8 mouse cellular contexts compared by ENCODE assay signal in genomic region chr6:90809960-90810362, GRCm38 (mm10).
A peak's percentile ranks its signal among the peaks of the same experiment; 100 is the strongest.
DNase-seq lines count a peak whose midpoint lies in the region; ATAC-seq and TF ChIP-seq lines count a peak whose summit lies in the region.

No protein-coding gene starts in this region.

- peaks cover 32% of the 10 kb centered on the region for H3K27me3 ChIP-seq in CH12.LX (replicated peaks)
- no peaks in the 10 kb centered on the region for H3K27me3 ChIP-seq in cerebellum, adult 2 months (ENCODE audit: control insufficient read depth, insufficient read depth, low read length)

- WGBS in cerebellum, adult 2 months: 3% methylated on average over 22 of the region's 22 CpGs

- peak overlapping the region in 1 of 3 experiments; percentile 22 for H3K4me3 ChIP-seq in CH12.LX (replicated peaks in 1 of 3; ENCODE audit: low read depth in 2 of 3, low read length in 2 of 3, poor library complexity in 1 of 3)
- peak overlapping the region; percentile 71 for H3K4me3 ChIP-seq in cerebellum, adult 2 months (replicated peaks; ENCODE audit: insufficient read depth, low read depth, low read length)

- peak; percentile 53 for TF ChIP-seq RAD21 in CH12.LX (IDR thresholded peaks at IDR 0.05; ENCODE audit: low read depth, low read length)

- peak; percentile 83 for DNase-seq in CH12.LX (ENCODE audit: extremely low read depth)
- peak; percentile 95 to 98 for DNase-seq in cerebellum, adult 2 months
- peak; percentile 79 for DNase-seq in heart, postnatal 4 days
- peak; percentile 94 to 97 for DNase-seq in layer of hippocampus, adult 18-20 months (ENCODE audit: low spot score in 2 of 2)
- DNase-seq in lung, adult 18-20 months: peak; percentile 48 to 55
- DNase-seq in testis, postnatal 10 days (ENCODE audit: low spot score): peak; percentile 85

- TF ChIP-seq POLR2A in CH12.LX (IDR thresholded peaks at IDR 0.05; ENCODE audit: low read depth, low read length): no peak
- peak; percentile 61; the same call in 1 of the 2 replicates for TF ChIP-seq POLR2A in cerebellum, adult 2 months (IDR thresholded peaks at IDR 0.05; ENCODE audit: borderline replicate concordance, insufficient read depth, low read length)

- no peaks in the 10 kb centered on the region for H3K79me2 ChIP-seq in CH12.LX (replicated peaks; ENCODE audit: control insufficient read depth, extremely low read depth, insufficient read depth, poor library complexity, severe bottlenecking)

- H3K4me2 ChIP-seq in CH12.LX (ENCODE audit: insufficient read depth, low read depth, poor library complexity, severe bottlenecking): peak overlapping the region; percentile 22; the same call in 1 of the 2 replicates

- no peak for TF ChIP-seq EP300 in CH12.LX (IDR thresholded peaks at IDR 0.05; ENCODE audit: low read length)

- dilution Hi-C loops in CH12.LX (cut with MboI; ENCODE audit: extremely low pct_ligation_motif_present, extremely low pct_unique_long_range_greater_than_20kb, low sequenced_read_pairs): no loop called here

- ATAC-seq in frontal cortex, adult (ENCODE audit: low TSS enrichment): peak; percentile 75
- peak; percentile 74 for ATAC-seq in neutrophil, adult 5-6 weeks (ENCODE audit: extremely low read depth, insufficient number of reproducible peaks, low FRiP score, poor library complexity, severe bottlenecking)

- H3K36me3 ChIP-seq in CH12.LX (replicated peaks in 1 of 2; ENCODE audit: control insufficient read depth in 1 of 2, insufficient read depth in 1 of 2, low read length in 1 of 2): no peaks in the 10 kb centered on the region

- H3K4me1 ChIP-seq in CH12.LX (ENCODE audit: control insufficient read depth in 1 of 2, insufficient read depth in 2 of 2): peaks cover 4 to 42% of the 10 kb centered on the region in 2 experiments; a peak in 3 of 4 replicates
- peaks cover 47% of the 10 kb centered on the region for H3K4me1 ChIP-seq in cerebellum, adult 2 months (ENCODE audit: control insufficient read depth, insufficient read depth, low read length)

- H3K9me3 ChIP-seq in CH12.LX (replicated peaks; ENCODE audit: low read length): no peaks in the 10 kb centered on the region

- H3K27ac ChIP-seq in CH12.LX (ENCODE audit: insufficient read depth, low read depth): no peak overlapping the region
- peak overlapping the region; percentile 95 for H3K27ac ChIP-seq in cerebellum, adult 2 months (ENCODE audit: insufficient read depth, low read length)

- no peak overlapping the region for H3K9ac ChIP-seq in CH12.LX (ENCODE audit: insufficient read depth, low read depth)

- in situ Hi-C loops in CH12.LX (cut with MboI; ENCODE audit: low pct_ligation_motif_present, low pct_unique_long_range_greater_than_20kb, low sequenced_read_pairs): loop anchor here (5.0 to 25.0 kb wide), 2 partner anchors 68 to 148 kb away; no protein-coding TSS in a partner anchor

- TF ChIP-seq CTCF in CH12.LX (conservative IDR thresholded peaks at IDR 0.05 in 1 of 2, IDR thresholded peaks at IDR 0.05 in 1 of 2; ENCODE audit: low read depth in 2 of 2, low read length in 2 of 2): peak in 1 of 2 experiments; percentile 64; a peak in 2 of 4 replicates
- TF ChIP-seq CTCF in cerebellum, adult 2 months (IDR thresholded peaks at IDR 0.05; ENCODE audit: borderline replicate concordance, insufficient read depth, low read depth, low read length): peak; percentile 31; the same call in 1 of the 2 replicates

TF ChIP-seq in CH12.LX, 34 proteins besides CTCF, POLR2A, EP300 and RAD21:
- TF ChIP-seq MEF2A (IDR thresholded peaks at IDR 0.05; ENCODE audit: borderline replicate concordance, low read depth, low read length) (no peak), ELF1 (IDR thresholded peaks at IDR 0.05; ENCODE audit: low read depth, low read length) (peak; percentile 24; the same call in 1 of the 2 replicates), RCOR1 (conservative IDR thresholded peaks at IDR 0.05; ENCODE audit: low read depth, low read length) (no peak), MXI1 (IDR thresholded peaks at IDR 0.05; ENCODE audit: low read depth, low read length) (peak; percentile 77), SMC3 (IDR thresholded peaks at IDR 0.05; ENCODE audit: low read depth, low read length) (peak; percentile 37), SIN3A (IDR thresholded peaks at IDR 0.05; ENCODE audit: low read length) (no peak), BHLHE40 (IDR thresholded peaks at IDR 0.05; ENCODE audit: low read depth, low read length) (no peak), E2F4 (IDR thresholded peaks at IDR 0.05; ENCODE audit: insufficient replicate concordance, low read depth, low read length) (no peak), ZC3H11A (IDR thresholded peaks at IDR 0.05; ENCODE audit: low read depth, low read length) (no peak), ZMIZ1 (IDR thresholded peaks at IDR 0.05; ENCODE audit: low read depth, low read length) (no peak), CHD2 (IDR thresholded peaks at IDR 0.05; ENCODE audit: low read length) (no peak), PAX5 (IDR thresholded peaks at IDR 0.05; ENCODE audit: low read length) (no peak)
